Mouse (Mus musculus) embryonic stem cell, embryonic (primary cell): Measurements from ENCODE around the gene Ppp1cb.

Experiments
- CTCF ChIA-PET, 4 experiments: fragments of 300-600 bp in 2 of 4; fragments of 350-600 bp in 2 of 4; sonication (Branson Sonifier 250); formaldehyde crosslinking; loops; one replicate each; lab custom pipeline; 2022; ENCODE audit warnings: inconsistent platforms in 2 of 4; lab: Charles Lee
- POLR2A ChIA-PET, 4 experiments: fragments of 300-600 bp in 2 of 4; fragments of 350-600 bp in 2 of 4; sonication (Branson Sonifier 250); formaldehyde crosslinking; loops; one replicate each; lab custom pipeline; 2022; ENCODE audit warnings: antibody characterized with exemption in 4 of 4, inconsistent platforms in 1 of 4; lab: Charles Lee

The Ppp1cb gene

DNA sequence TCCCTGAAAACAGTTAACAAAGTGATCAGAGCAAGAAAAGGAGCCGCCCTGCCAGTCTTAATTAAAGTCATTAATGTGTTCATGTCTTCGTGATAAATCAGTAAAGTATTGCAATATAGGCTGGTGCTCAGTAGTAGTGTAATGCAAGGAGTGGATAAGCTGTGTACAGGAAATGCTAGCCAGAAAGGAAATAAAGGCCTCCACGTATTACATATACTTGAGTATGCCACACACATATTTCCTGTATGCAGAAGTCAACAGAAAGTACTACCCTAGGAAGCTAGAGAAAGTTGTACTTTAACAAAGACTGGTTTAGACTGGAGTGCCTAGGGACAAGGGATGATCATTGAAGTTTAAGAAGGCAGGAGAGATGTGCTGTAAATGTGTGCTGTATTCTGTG is 26.8 kb downstream of the Ppp1cb start:
- POLR2A ChIA-PET: interaction anchor here in 2 of 4 experiments (0.9 to 3.9 kb wide), 5 partner anchors 8 to 60 kb away, joined by 3 to 18 read pairs (median 5); partner anchors contain the start of gene Ppp1cb (in 1 of the 2)
- CTCF ChIA-PET: no interaction called here

- ChIA-PET CTCF (interaction anchor here in 1 of 4 experiments (0.6 kb wide), 1 partner anchor 84 kb away, joined by 5 read pairs; no protein-coding TSS in a partner anchor), POLR2A (interaction anchor here in 1 of 4 experiments (3.9 kb wide), 1 partner anchor 10 kb away, joined by 18 read pairs; no protein-coding TSS in a partner anchor)
Measured at GRCm38 (mm10) chr5:32488044-32488443, 29.4 kb downstream of the Ppp1cb start.

GRCm38 (mm10) chr5:32494084-32494700 is 35.5 kb downstream of the Ppp1cb start:
- ChIA-PET CTCF (no interaction called here), POLR2A (interaction anchor here (0.6 to 2.1 kb wide), 7 partner anchors 11 to 35 kb away, joined by 3 to 9 read pairs (median 3); partner anchors contain the start of gene Ppp1cb (in 2 of the 4))

DNA sequence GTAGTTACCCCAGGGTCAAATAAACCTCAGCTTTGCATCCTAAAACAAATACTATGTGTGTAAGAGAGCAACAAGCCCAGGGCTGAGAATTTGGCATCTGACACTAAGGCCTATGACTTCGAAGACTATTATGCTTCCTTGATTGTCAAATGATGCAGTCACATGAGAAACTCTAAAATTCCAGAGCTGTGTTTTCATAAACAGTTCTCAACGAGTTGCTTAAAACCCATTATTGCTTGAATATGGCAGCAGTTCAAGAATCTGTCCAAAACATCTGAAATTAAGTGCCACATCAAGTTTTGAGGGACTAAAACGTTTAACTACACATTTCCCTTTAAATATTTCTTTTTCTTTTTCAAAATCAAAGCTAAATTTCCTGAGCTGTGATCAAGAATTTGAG is 50.1 kb downstream of the Ppp1cb start:
- CTCF ChIA-PET: no interaction called here
- POLR2A ChIA-PET: interaction anchor here in 2 of 4 experiments (0.6 to 0.8 kb wide), 3 partner anchors 8 to 546 kb away, joined by 3 read pairs; no protein-coding TSS in a partner anchor

DNA sequence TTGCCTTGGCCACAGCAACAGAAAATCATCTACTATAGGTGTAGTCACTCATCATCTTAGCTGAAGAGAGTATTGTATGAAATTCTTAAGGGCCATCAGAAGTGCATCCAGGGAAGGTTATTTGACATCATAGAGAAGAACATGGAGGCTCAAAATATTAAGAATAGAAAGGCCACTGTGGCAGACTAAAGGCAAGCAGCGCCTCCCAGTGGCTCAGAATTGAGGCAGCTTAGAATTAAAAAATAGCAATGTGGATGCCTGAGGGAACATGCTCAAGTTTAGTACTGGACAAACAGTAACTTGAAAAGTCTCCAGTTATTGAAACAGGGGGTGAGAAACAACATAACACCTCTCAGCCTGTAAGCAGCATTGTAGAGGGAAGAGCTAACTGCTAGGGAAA is 61.7 kb downstream of the Ppp1cb start:
- CTCF ChIA-PET: interaction anchor here (0.6 to 1.8 kb wide), 9 partner anchors 123 to 316 kb away, joined by 3 to 7 read pairs (median 4); no protein-coding TSS in a partner anchor
- POLR2A ChIA-PET: interaction anchor here in 1 of 4 experiments (0.9 to 1.2 kb wide), 3 partner anchors 45 to 304 kb away, joined by 3 read pairs; no protein-coding TSS in a partner anchor

- ChIA-PET CTCF (no interaction called here), POLR2A (no interaction called here)
Measured at GRCm38 (mm10) chr5:32549449-32549848, 90.8 kb downstream of the Ppp1cb start.

GRCm38 (mm10) chr5:32564697-32565096 is 106.1 kb downstream of the Ppp1cb start:
- CTCF ChIA-PET: interaction anchor here in 1 of 4 experiments (0.9 kb wide), 1 partner anchor 30 kb away, joined by 3 read pairs; no protein-coding TSS in a partner anchor

More at GRCm38 (mm10) chr5:32564697-32565096, 106.1 kb downstream of the Ppp1cb start:
- POLR2A ChIA-PET: no interaction called here
